ENCODE assay signal across 8 mouse cellular contexts in the genomic region with DNA sequence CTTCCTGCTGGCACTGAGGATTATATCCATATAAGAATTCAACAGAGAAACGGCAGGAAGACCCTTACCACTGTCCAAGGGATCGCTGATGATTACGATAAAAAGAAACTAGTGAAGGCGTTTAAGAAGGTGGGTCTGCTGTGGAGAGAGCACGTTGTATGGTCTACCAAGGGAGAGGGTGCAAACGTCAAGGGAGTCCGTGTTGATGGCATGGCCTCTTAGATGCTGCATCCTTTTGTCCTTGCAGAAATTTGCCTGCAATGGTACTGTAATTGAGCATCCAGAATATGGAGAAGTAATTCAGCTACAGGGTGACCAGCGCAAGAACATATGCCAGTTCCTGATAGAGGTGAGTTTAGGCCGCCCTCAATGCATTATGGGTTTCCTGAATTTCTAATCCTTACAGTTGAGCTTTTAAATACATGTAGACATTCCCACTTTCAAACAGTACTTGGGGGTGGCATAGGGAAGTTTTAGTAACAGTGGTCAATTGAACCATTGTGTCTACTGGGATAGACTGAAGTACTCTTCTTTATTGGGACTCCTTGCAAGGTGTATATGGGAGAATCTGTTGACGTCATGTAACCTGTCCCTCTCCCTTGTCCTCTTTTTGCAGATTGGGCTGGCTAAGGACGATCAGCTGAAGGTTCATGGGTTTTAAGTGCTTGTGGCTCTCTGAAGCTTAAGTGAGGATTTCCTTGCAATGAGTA. TPM values are rescaled to one million over a fixed set of nuclear protein-coding genes. Genes with fewer than 3 reads are reported as not detected.
DNase-seq lines count a peak whose midpoint lies in the region; ATAC-seq and TF ChIP-seq lines count a peak whose summit lies in the region.
"Not testable (repeated sequence)": the region's sequence is repeated elsewhere in the genome, so short reads cannot be mapped to it uniquely, and the experiment has no call there.

No protein-coding gene starts in this region.

- H3K9me3 ChIP-seq in forebrain, embryonic 16.5 days (ENCODE audit: control insufficient read depth, low read length); hindbrain, embryonic 12.5 days (replicated peaks); kidney, postnatal 0 days (replicated peaks; ENCODE audit: low read length); liver, embryonic 16.5 days (replicated peaks; ENCODE audit: control insufficient read depth, low read length); midbrain, embryonic 16.5 days (replicated peaks; ENCODE audit: control insufficient read depth, low read length, poor library complexity, severe bottlenecking); stomach, embryonic 16.5 days (replicated peaks; ENCODE audit: control insufficient read depth, low read length): not testable (repeated sequence)

- not testable (repeated sequence) for H3K4me1 ChIP-seq in cortical plate, adult 2 months (ENCODE audit: control insufficient read depth, insufficient read depth, low read length); hindbrain, embryonic 12.5 days; kidney, postnatal 0 days (replicated peaks; ENCODE audit: insufficient read depth, low read length); midbrain, embryonic 16.5 days (ENCODE audit: control insufficient read depth, insufficient read depth, low read length); stomach, embryonic 16.5 days (ENCODE audit: control insufficient read depth, insufficient read depth, low read length)
- peaks cover 14% of the 10 kb centered on the region for H3K4me1 ChIP-seq in forebrain, embryonic 16.5 days (replicated peaks; ENCODE audit: control insufficient read depth, insufficient read depth, low read length)
- H3K4me1 ChIP-seq in liver, embryonic 16.5 days (ENCODE audit: control insufficient read depth, low read depth, low read length) = peaks cover 35% of the 10 kb centered on the region

- WGBS in forebrain, embryonic 16.5 days = 19% methylated on average over 11 of the region's 11 CpGs
- 20% methylated on average over 11 of the region's 11 CpGs for WGBS in hindbrain, embryonic 12.5 days
- whole genome bisulfite sequencing in kidney, postnatal 0 days = 18% methylated on average over 11 of the region's 11 CpGs
- WGBS in liver, embryonic 16.5 days (ENCODE audit: insufficient replicate concordance) = 10% methylated on average over 11 of the region's 11 CpGs
- 24% methylated on average over 11 of the region's 11 CpGs for whole genome bisulfite sequencing in midbrain, embryonic 16.5 days
- 19% methylated on average over 11 of the region's 11 CpGs for WGBS in stomach, embryonic 16.5 days

- DNase-seq in CD4-positive, CD25-positive, alpha-beta regulatory T cell, adult 2 months (ENCODE audit: low read depth, low spot score) = peak; percentile 51
- not testable (repeated sequence) for DNase-seq in kidney, postnatal 0 days (ENCODE audit: low spot score)

- ATAC-seq in forebrain, embryonic 16.5 days; kidney, postnatal 0 days (replicated peaks; ENCODE audit: low FRiP score, low read depth); liver, embryonic 16.5 days (ENCODE audit: low read depth); midbrain, embryonic 16.5 days; stomach, embryonic 16.5 days (ENCODE audit: insufficient read depth, low FRiP score): not testable (repeated sequence)
- 0 out of 2 replicates have a peak, but pooled peaks have one; percentile 0 for ATAC-seq in hindbrain, embryonic 12.5 days (ENCODE audit: low FRiP score)

- not testable (repeated sequence) for TF ChIP-seq CTCF in cortical plate, adult 2 months (IDR thresholded peaks at IDR 0.05; ENCODE audit: extremely low read depth, insufficient read depth, low read length); kidney, postnatal 0 days (IDR thresholded peaks at IDR 0.05; ENCODE audit: low read depth)

- peak overlapping the region; percentile 95 for H3K9ac ChIP-seq in forebrain, embryonic 16.5 days (replicated peaks; ENCODE audit: low read depth, low read length)
- peak overlapping the region; percentile 98 for H3K9ac ChIP-seq in hindbrain, embryonic 12.5 days
- H3K9ac ChIP-seq in kidney, postnatal 0 days (ENCODE audit: low read depth, low read length) = peak overlapping the region; percentile 98
- peak overlapping the region; percentile 99 for H3K9ac ChIP-seq in liver, embryonic 16.5 days (ENCODE audit: low read depth, low read length)
- peak overlapping the region; percentile 96 for H3K9ac ChIP-seq in midbrain, embryonic 16.5 days (ENCODE audit: low read depth, low read length)
- peak overlapping the region; percentile 98 for H3K9ac ChIP-seq in stomach, embryonic 16.5 days (ENCODE audit: low read length)

- H3K27me3 ChIP-seq in forebrain, embryonic 16.5 days (replicated peaks; ENCODE audit: control insufficient read depth, insufficient read depth, low read length); hindbrain, embryonic 12.5 days; kidney, postnatal 0 days (ENCODE audit: insufficient read depth, low read length); liver, embryonic 16.5 days (ENCODE audit: control insufficient read depth, insufficient read depth, low read depth, low read length); midbrain, embryonic 16.5 days (ENCODE audit: control insufficient read depth, insufficient read depth, low read depth, low read length); stomach, embryonic 16.5 days (ENCODE audit: control insufficient read depth, insufficient read depth, low read length): not testable (repeated sequence)

- not testable (repeated sequence) for TF ChIP-seq POLR2A in cortical plate, adult 2 months (IDR thresholded peaks at IDR 0.05; ENCODE audit: extremely low read depth, insufficient read depth, low read length)

- not testable (repeated sequence) for H3K27ac ChIP-seq in cortical plate, adult 2 months (ENCODE audit: insufficient read depth, low read length)
- H3K27ac ChIP-seq in forebrain, embryonic 16.5 days (ENCODE audit: low read length) = peak overlapping the region; percentile 98
- peak overlapping the region; percentile 93 for H3K27ac ChIP-seq in hindbrain, embryonic 12.5 days
- peak overlapping the region; percentile 100; the same call in 1 of the 2 replicates for H3K27ac ChIP-seq in kidney, postnatal 0 days
- H3K27ac ChIP-seq in liver, embryonic 16.5 days (ENCODE audit: low read length) = peak overlapping the region; percentile 98
- H3K27ac ChIP-seq in midbrain, embryonic 16.5 days (ENCODE audit: low read length) = peak overlapping the region; percentile 99
- H3K27ac ChIP-seq in stomach, embryonic 16.5 days (ENCODE audit: low read length) = peak overlapping the region; percentile 100

- peak overlapping the region; percentile 78 for H3K4me2 ChIP-seq in forebrain, embryonic 16.5 days (ENCODE audit: low read length)
- peak overlapping the region; percentile 82 for H3K4me2 ChIP-seq in hindbrain, embryonic 12.5 days (replicated peaks)
- peak overlapping the region; percentile 62 for H3K4me2 ChIP-seq in kidney, postnatal 0 days (ENCODE audit: low read length)
- H3K4me2 ChIP-seq in liver, embryonic 16.5 days (ENCODE audit: low read depth, low read length) = peak overlapping the region; percentile 81
- peak overlapping the region; percentile 81 for H3K4me2 ChIP-seq in midbrain, embryonic 16.5 days (ENCODE audit: low read length)
- peak overlapping the region; percentile 84 for H3K4me2 ChIP-seq in stomach, embryonic 16.5 days (ENCODE audit: low read depth, low read length)

- peaks cover 11% of the 10 kb centered on the region for H3K36me3 ChIP-seq in forebrain, embryonic 16.5 days (ENCODE audit: control insufficient read depth, insufficient read depth)
- peaks cover 13% of the 10 kb centered on the region for H3K36me3 ChIP-seq in hindbrain, embryonic 12.5 days
- peaks cover 17% of the 10 kb centered on the region for H3K36me3 ChIP-seq in kidney, postnatal 0 days (ENCODE audit: insufficient read depth, low read length)
- peaks cover 19% of the 10 kb centered on the region for H3K36me3 ChIP-seq in liver, embryonic 16.5 days (ENCODE audit: control insufficient read depth, insufficient read depth)
- H3K36me3 ChIP-seq in midbrain, embryonic 16.5 days (ENCODE audit: control insufficient read depth, insufficient read depth, low read length) = not testable (repeated sequence)
- H3K36me3 ChIP-seq in stomach, embryonic 16.5 days (ENCODE audit: control insufficient read depth, insufficient read depth, low read length) = peaks cover 14% of the 10 kb centered on the region

- peak overlapping the region; percentile 61 for H3K4me3 ChIP-seq in cortical plate, adult 2 months (ENCODE audit: insufficient read depth, low read length)
- H3K4me3 ChIP-seq in forebrain, embryonic 16.5 days (replicated peaks; ENCODE audit: low read length) = peak overlapping the region; percentile 84
- peak overlapping the region; percentile 64 for H3K4me3 ChIP-seq in hindbrain, embryonic 12.5 days
- H3K4me3 ChIP-seq in kidney, postnatal 0 days (replicated peaks; ENCODE audit: low read depth, low read length) = peak overlapping the region; percentile 82
- peak overlapping the region; percentile 85 for H3K4me3 ChIP-seq in liver, embryonic 16.5 days (ENCODE audit: low read depth, low read length)
- peak overlapping the region; percentile 84 for H3K4me3 ChIP-seq in midbrain, embryonic 16.5 days (ENCODE audit: low read depth, low read length)
- H3K4me3 ChIP-seq in stomach, embryonic 16.5 days (replicated peaks; ENCODE audit: low read length) = peak overlapping the region; percentile 79

RNA-seq across cellular contexts. Expression of a gene that starts 1.2 kb away (rescaled TPM):
- 534 and 549 TPM in 2 replicates for polyA plus RNA-seq in cortical plate, adult 2 months (2012; rRNA removed)
- polyA plus RNA-seq in forebrain, embryonic 16.5 days (2015; fragmentation: Nextera tagmentation; extraction: Ambion mirVana) = 1,243 and 1,295 TPM in 2 replicates
- 1,343 and 1,447 TPM in 2 replicates for polyA plus RNA-seq in hindbrain, embryonic 12.5 days (2016; fragmentation: Nextera tagmentation; extraction: Ambion mirVana)
- 1,736 and 1,746 TPM in 2 replicates for polyA plus RNA-seq in kidney, postnatal 0 days (2015; fragmentation: Nextera tagmentation; extraction: Ambion mirVana)
- 1,629 and 1,636 TPM in 2 replicates for polyA plus RNA-seq in liver, embryonic 16.5 days (2015; fragmentation: Nextera tagmentation; extraction: Ambion mirVana)
- polyA plus RNA-seq in midbrain, embryonic 16.5 days (2015; fragmentation: Nextera tagmentation; extraction: Ambion mirVana) = 1,185 and 1,247 TPM in 2 replicates
- polyA plus RNA-seq in stomach, embryonic 16.5 days (2015; fragmentation: Nextera tagmentation; extraction: Ambion mirVana) = 1,614 and 1,638 TPM in 2 replicates

RNA-seq across cellular contexts. Expression of a gene that starts 13.4 kb away (rescaled TPM):
- 0.33 TPM in 1 of 2 replicates, not detected in the other for polyA plus RNA-seq in cortical plate, adult 2 months (2012; rRNA removed)
- polyA plus RNA-seq in forebrain, embryonic 16.5 days (2015; fragmentation: Nextera tagmentation; extraction: Ambion mirVana) = not detected in 2 replicates
- polyA plus RNA-seq in hindbrain, embryonic 12.5 days (2016; fragmentation: Nextera tagmentation; extraction: Ambion mirVana) = 0.89 TPM in 1 of 2 replicates, not detected in the other
- not detected in 2 replicates for polyA plus RNA-seq in kidney, postnatal 0 days (2015; fragmentation: Nextera tagmentation; extraction: Ambion mirVana)
- polyA plus RNA-seq in liver, embryonic 16.5 days (2015; fragmentation: Nextera tagmentation; extraction: Ambion mirVana) = not detected in 2 replicates
- polyA plus RNA-seq in midbrain, embryonic 16.5 days (2015; fragmentation: Nextera tagmentation; extraction: Ambion mirVana) = 0.46 and 1.6 TPM in 2 replicates
- polyA plus RNA-seq in stomach, embryonic 16.5 days (2015; fragmentation: Nextera tagmentation; extraction: Ambion mirVana) = 10.8 and 13.3 TPM in 2 replicates

RNA-seq across cellular contexts. Expression of a gene that starts 35.1 kb away (rescaled TPM):
- 76.5 and 83.3 TPM in 2 replicates for polyA plus RNA-seq in cortical plate, adult 2 months (2012; rRNA removed)
- polyA plus RNA-seq in forebrain, embryonic 16.5 days (2015; fragmentation: Nextera tagmentation; extraction: Ambion mirVana) = 72.3 and 164 TPM in 2 replicates
- polyA plus RNA-seq in hindbrain, embryonic 12.5 days (2016; fragmentation: Nextera tagmentation; extraction: Ambion mirVana) = 53.7 and 58.0 TPM in 2 replicates
- 13.8 and 15.7 TPM in 2 replicates for polyA plus RNA-seq in kidney, postnatal 0 days (2015; fragmentation: Nextera tagmentation; extraction: Ambion mirVana)
- polyA plus RNA-seq in liver, embryonic 16.5 days (2015; fragmentation: Nextera tagmentation; extraction: Ambion mirVana) = 0.27 and 0.42 TPM in 2 replicates
- 417 and 440 TPM in 2 replicates for polyA plus RNA-seq in midbrain, embryonic 16.5 days (2015; fragmentation: Nextera tagmentation; extraction: Ambion mirVana)
- 13.2 and 13.5 TPM in 2 replicates for polyA plus RNA-seq in stomach, embryonic 16.5 days (2015; fragmentation: Nextera tagmentation; extraction: Ambion mirVana)

RNA-seq across cellular contexts. Expression of a gene that starts 51.2 kb away (rescaled TPM):
- not detected in 2 replicates for polyA plus RNA-seq in cortical plate, adult 2 months (2012; rRNA removed)
- polyA plus RNA-seq in forebrain, embryonic 16.5 days (2015; fragmentation: Nextera tagmentation; extraction: Ambion mirVana) = not detected in 2 replicates
- not detected in 2 replicates for polyA plus RNA-seq in hindbrain, embryonic 12.5 days (2016; fragmentation: Nextera tagmentation; extraction: Ambion mirVana)
- not detected in 2 replicates for polyA plus RNA-seq in kidney, postnatal 0 days (2015; fragmentation: Nextera tagmentation; extraction: Ambion mirVana)
- not detected in 2 replicates for polyA plus RNA-seq in liver, embryonic 16.5 days (2015; fragmentation: Nextera tagmentation; extraction: Ambion mirVana)
- 0.20 TPM in 1 of 2 replicates, not detected in the other for polyA plus RNA-seq in midbrain, embryonic 16.5 days (2015; fragmentation: Nextera tagmentation; extraction: Ambion mirVana)
- not detected in 2 replicates for polyA plus RNA-seq in stomach, embryonic 16.5 days (2015; fragmentation: Nextera tagmentation; extraction: Ambion mirVana)
